Mouse (Mus musculus) hindbrain, embryonic 13.5 days (tissue): ENCODE measurements at regions not wholly inside any gene's neighbourhood (a gene's known extent, or its start where the extent isn't known, plus 50 kb on each side); places are given as distances from the start of the nearest gene placed in this dataset.

Experiments
- ATAC-seq: fragments of 200-750 bp; cut with Nextera tagmentation; 2 replicates; pipeline ENCODE4 v1.8.0; 2017; ENCODE audit warnings: moderate TSS enrichment; ENCODE audit not compliant: low FRiP score
- H3K27ac ChIP-seq: fragments of 300-500 bp; sonication (generic); 2 replicates; pipeline ENCODE4 v1.5.1; 2015; ENCODE audit warnings: inconsistent platforms, mild to moderate bottlenecking, moderate library complexity
- H3K27me3 ChIP-seq: fragments of 300-500 bp; sonication (generic); 2 replicates; pipeline ENCODE4 v1.6.1; 2015; ENCODE audit warnings: mild to moderate bottlenecking, inconsistent platforms
- H3K36me3 ChIP-seq: fragments of 300-500 bp; sonication (generic); 2 replicates; pipeline ENCODE4 v1.6.1; 2015; ENCODE audit warnings: mild to moderate bottlenecking, inconsistent platforms
- H3K4me1 ChIP-seq: fragments of 300-500 bp; sonication (generic); replicated peaks from 2 replicates; pipeline ENCODE4 v1.6.1; 2015; ENCODE audit warnings: inconsistent platforms
- H3K4me2 ChIP-seq: fragments of 300-500 bp; sonication (generic); 2 replicates; pipeline ENCODE4 v1.6.1; 2015; ENCODE audit warnings: inconsistent platforms, mild to moderate bottlenecking, moderate library complexity
- H3K4me3 ChIP-seq: fragments of 300-500 bp; sonication (generic); 2 replicates; pipeline ENCODE4 v1.5.1; 2015; ENCODE audit warnings: mild to moderate bottlenecking, inconsistent platforms
- H3K9ac ChIP-seq: fragments of 300-500 bp; sonication (generic); 2 replicates; pipeline ENCODE4 v1.6.1; 2015; ENCODE audit warnings: mild to moderate bottlenecking, inconsistent platforms
- H3K9me3 ChIP-seq: fragments of 300-500 bp; sonication (generic); 2 replicates; pipeline ENCODE4 v1.6.1; 2016; ENCODE audit warnings: inconsistent platforms
- WGBS: fragments of 180-500 bp; shearing (Covaris S2); methylation state at CpG from one replicate; pipeline ENCODE4 v1.1.7; 2015; 5-methylcytosine and 5-hydroxymethylcytosine counted together

GRCm38 (mm10) chr5:91274411-91274810 is 128.4 kb downstream of the Btc start:
- H3K36me3 ChIP-seq, result no peaks in the 10 kb centered on the region
- H3K27me3 ChIP-seq, result no peaks in the 10 kb centered on the region
- no peak for ATAC-seq
- H3K9ac ChIP-seq, result no peak overlapping the region
- 95% methylated on average over 3 of the region's 3 CpGs for WGBS
- no peaks in the 10 kb centered on the region for H3K9me3 ChIP-seq
- H3K4me1 ChIP-seq, result no peaks in the 10 kb centered on the region
- no peak overlapping the region for H3K27ac ChIP-seq
- H3K4me3 ChIP-seq, result no peak overlapping the region
- H3K4me2 ChIP-seq, result no peak overlapping the region

GRCm38 (mm10) chr5:91278466-91278865 is 124.3 kb downstream of the Btc start:
- ATAC-seq, result no peak
- H3K9ac ChIP-seq, result no peak overlapping the region
- H3K4me2 ChIP-seq, result no peak overlapping the region
- no peak overlapping the region for H3K27ac ChIP-seq
- H3K36me3 ChIP-seq, result no peaks in the 10 kb centered on the region
- H3K27me3 ChIP-seq, result no peaks in the 10 kb centered on the region
- 88% methylated on average over 3 of the region's 3 CpGs for WGBS
- no peaks in the 10 kb centered on the region for H3K9me3 ChIP-seq
- H3K4me1 ChIP-seq, result no peaks in the 10 kb centered on the region
- H3K4me3 ChIP-seq, result no peak overlapping the region

- 93% methylated on average over 2 of the region's 2 CpGs for WGBS
- Histone ChIP-seq H3K27ac (no peak overlapping the region), H3K9ac (no peak overlapping the region), H3K4me3 (no peak overlapping the region), H3K9me3 (no peaks in the 10 kb centered on the region), H3K4me2 (no peak overlapping the region), H3K36me3 (no peaks in the 10 kb centered on the region), H3K27me3 (no peaks in the 10 kb centered on the region), H3K4me1 (no peaks in the 10 kb centered on the region)
- ATAC-seq, result no peak
Measured at GRCm38 (mm10) chr5:91279464-91279863, 123.3 kb downstream of the Btc start.

- H3K27me3 ChIP-seq, result no peaks in the 10 kb centered on the region
- no peaks in the 10 kb centered on the region for H3K36me3 ChIP-seq
- no peak overlapping the region for H3K4me3 ChIP-seq
- H3K27ac ChIP-seq, result no peak overlapping the region
- no peak overlapping the region for H3K9ac ChIP-seq
- H3K4me2 ChIP-seq, result no peak overlapping the region
- H3K4me1 ChIP-seq, result no peaks in the 10 kb centered on the region
- WGBS, result 78% methylated on average over 7 of the region's 7 CpGs
- no peak for ATAC-seq
- no peaks in the 10 kb centered on the region for H3K9me3 ChIP-seq
Measured at GRCm38 (mm10) chr5:91282969-91283368, 119.8 kb downstream of the Btc start.

GRCm38 (mm10) chr5:91293073-91293472 is 109.7 kb downstream of the Btc start:
- H3K9ac ChIP-seq, result no peak overlapping the region
- H3K4me2 ChIP-seq, result no peak overlapping the region
- WGBS, result 74% methylated on average over 4 of the region's 4 CpGs
- ATAC-seq, result no peak
- H3K27ac ChIP-seq, result no peak overlapping the region
- H3K36me3 ChIP-seq, result no peaks in the 10 kb centered on the region
- H3K27me3 ChIP-seq, result no peaks in the 10 kb centered on the region
- H3K9me3 ChIP-seq, result no peaks in the 10 kb centered on the region; the same call in none of the 2 replicates
- no peak overlapping the region for H3K4me3 ChIP-seq
- no peaks in the 10 kb centered on the region for H3K4me1 ChIP-seq

- Histone ChIP-seq H3K36me3 (no peaks in the 10 kb centered on the region), H3K4me2 (no peak overlapping the region), H3K9ac (no peak overlapping the region), H3K9me3 (no peaks in the 10 kb centered on the region; the same call in none of the 2 replicates), H3K27me3 (no peaks in the 10 kb centered on the region), H3K27ac (no peak overlapping the region), H3K4me1 (no peaks in the 10 kb centered on the region), H3K4me3 (no peak overlapping the region)
- no peak for ATAC-seq
- 94% methylated on average over 3 of the region's 3 CpGs for WGBS
Measured at GRCm38 (mm10) chr5:91294957-91295356, 107.8 kb downstream of the Btc start.

- H3K9ac ChIP-seq, result no peak overlapping the region
- no peaks in the 10 kb centered on the region for H3K27me3 ChIP-seq
- H3K27ac ChIP-seq, result no peak overlapping the region
- 90% methylated on average over 2 of the region's 2 CpGs for WGBS
- ATAC-seq, result no peak
- H3K4me2 ChIP-seq, result no peak overlapping the region
- no peak overlapping the region for H3K4me3 ChIP-seq
- no peaks in the 10 kb centered on the region; the same call in none of the 2 replicates for H3K9me3 ChIP-seq
- no peaks in the 10 kb centered on the region for H3K36me3 ChIP-seq
- no peaks in the 10 kb centered on the region for H3K4me1 ChIP-seq
Measured at GRCm38 (mm10) chr5:91297068-91297467, 105.7 kb downstream of the Btc start.

- no peaks in the 10 kb centered on the region for H3K4me1 ChIP-seq
- H3K27me3 ChIP-seq, result no peaks in the 10 kb centered on the region
- H3K4me3 ChIP-seq, result no peak overlapping the region
- WGBS, result 88% methylated on average over 17 of the region's 17 CpGs
- no peaks in the 10 kb centered on the region for H3K36me3 ChIP-seq
- H3K4me2 ChIP-seq, result no peak overlapping the region
- no peaks in the 10 kb centered on the region; the same call in none of the 2 replicates for H3K9me3 ChIP-seq
- no peak overlapping the region for H3K27ac ChIP-seq
- no peak overlapping the region for H3K9ac ChIP-seq
- ATAC-seq, result no peak
Measured at GRCm38 (mm10) chr5:91302114-91302513, 100.7 kb downstream of the Btc start.

GRCm38 (mm10) chr5:91302943-91303342 is 99.9 kb downstream of the Btc start:
- Histone ChIP-seq H3K27me3 (no peaks in the 10 kb centered on the region), H3K36me3 (no peaks in the 10 kb centered on the region), H3K9ac (no peak overlapping the region), H3K9me3 (no peaks in the 10 kb centered on the region), H3K27ac (no peak overlapping the region), H3K4me1 (no peaks in the 10 kb centered on the region), H3K4me2 (no peak overlapping the region), H3K4me3 (no peak overlapping the region)
- no peak for ATAC-seq
- 82% methylated on average over 9 of the region's 9 CpGs for WGBS

- Histone ChIP-seq H3K36me3 (no peaks in the 10 kb centered on the region), H3K4me2 (no peak overlapping the region), H3K9me3 (no peaks in the 10 kb centered on the region), H3K4me1 (no peaks in the 10 kb centered on the region), H3K4me3 (no peak overlapping the region), H3K27ac (no peak overlapping the region), H3K27me3 (no peaks in the 10 kb centered on the region), H3K9ac (no peak overlapping the region)
- ATAC-seq, result no peak
- 81% methylated on average over 5 of the region's 5 CpGs for WGBS
Measured at GRCm38 (mm10) chr5:91303702-91304101, 99.1 kb downstream of the Btc start.

- no peaks in the 10 kb centered on the region for H3K36me3 ChIP-seq
- H3K4me1 ChIP-seq, result no peaks in the 10 kb centered on the region
- H3K4me2 ChIP-seq, result no peak overlapping the region
- no peak overlapping the region for H3K4me3 ChIP-seq
- H3K9me3 ChIP-seq, result no peaks in the 10 kb centered on the region
- ATAC-seq, result 0 out of 2 replicates have a peak, but pooled peaks have one; percentile 41
- no peaks in the 10 kb centered on the region for H3K27me3 ChIP-seq
- no peak overlapping the region for H3K27ac ChIP-seq
- WGBS, result 71% methylated on average over 3 of the region's 3 CpGs
- no peak overlapping the region for H3K9ac ChIP-seq
Measured at GRCm38 (mm10) chr5:91307031-91307430, 95.8 kb downstream of the Btc start.
